Mouse (Mus musculus): ENCODE measurements around the gene Rap1gds1. TPM values are rescaled to one million over a fixed set of nuclear protein-coding genes. Genes with fewer than 3 reads are reported as not detected.

The Rap1gds1 gene
- polyA plus RNA-seq, 1 experiment from 2014 or later = 50.3 TPM

DNA sequence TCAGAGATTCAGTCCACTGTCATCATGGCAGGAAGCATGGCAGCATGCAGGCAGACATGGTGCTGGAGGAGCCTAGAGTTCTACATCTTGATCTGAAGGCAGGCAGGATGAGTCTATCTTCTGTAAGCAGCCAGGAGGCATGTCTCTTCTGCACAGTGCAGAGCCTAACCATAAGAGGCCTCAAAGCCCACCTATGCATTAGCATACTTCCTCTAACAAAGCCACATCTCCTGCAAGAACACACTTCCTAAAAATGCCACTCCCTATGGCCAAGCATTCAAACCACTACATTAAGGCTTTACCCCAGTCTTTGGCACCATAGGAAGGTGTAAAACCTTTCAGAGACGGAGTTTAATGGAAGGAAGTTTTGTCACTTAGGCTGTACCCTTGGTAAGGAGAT, 26.9 kb upstream of the Rap1gds1 start:
- WGBS (ENCODE audit: insufficient replicate concordance) = 75% methylated on average over 1 of the region's 1 CpGs
- Histone ChIP-seq H3K4me2 (no peak overlapping the region), H3K4me1 (ENCODE audit: control insufficient read depth, insufficient read depth, low read length) (0 out of 2 replicates have a peak, but pooled peaks cover 2% of the 10 kb centered on the region), H3K27ac (ENCODE audit: low read depth, low read length) (no peak overlapping the region), H3K9ac (ENCODE audit: low read depth, low read length) (no peak overlapping the region), H3K4me3 (ENCODE audit: low read depth, low read length) (no peak overlapping the region), H3K27me3 (ENCODE audit: control insufficient read depth, insufficient read depth, low read length) (no peaks in the 10 kb centered on the region), H3K9me3 (replicated peaks; ENCODE audit: control insufficient read depth, low read length) (no peaks in the 10 kb centered on the region), H3K36me3 (ENCODE audit: control insufficient read depth, insufficient read depth, low read length) (no peaks in the 10 kb centered on the region)
- ATAC-seq (replicated peaks; ENCODE audit: insufficient number of reproducible peaks, low FRiP score, low TSS enrichment) = no peak

DNA sequence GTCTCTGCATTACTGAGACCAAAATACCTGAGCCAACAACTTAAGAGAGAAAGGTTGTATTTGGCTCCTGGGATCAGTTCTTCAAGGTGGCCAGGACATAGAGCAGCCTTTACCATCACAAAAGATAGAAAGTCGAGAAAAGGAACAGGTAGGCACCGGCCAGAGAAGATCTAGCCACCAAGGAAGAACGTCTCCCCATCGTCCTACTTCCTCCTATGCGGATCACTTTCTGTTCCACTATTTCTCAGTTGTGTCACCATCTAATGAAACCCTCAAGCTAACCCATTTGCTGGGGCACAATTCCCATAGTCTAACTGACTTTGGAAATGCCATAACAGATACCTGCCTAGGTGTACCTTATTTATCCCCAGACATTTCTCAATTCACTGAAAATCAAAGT, 24.3 kb upstream of the Rap1gds1 start:
- WGBS (ENCODE audit: insufficient replicate concordance) = 84% methylated on average over 5 of the region's 5 CpGs
- H3K4me2 ChIP-seq = no peak overlapping the region

DNA sequence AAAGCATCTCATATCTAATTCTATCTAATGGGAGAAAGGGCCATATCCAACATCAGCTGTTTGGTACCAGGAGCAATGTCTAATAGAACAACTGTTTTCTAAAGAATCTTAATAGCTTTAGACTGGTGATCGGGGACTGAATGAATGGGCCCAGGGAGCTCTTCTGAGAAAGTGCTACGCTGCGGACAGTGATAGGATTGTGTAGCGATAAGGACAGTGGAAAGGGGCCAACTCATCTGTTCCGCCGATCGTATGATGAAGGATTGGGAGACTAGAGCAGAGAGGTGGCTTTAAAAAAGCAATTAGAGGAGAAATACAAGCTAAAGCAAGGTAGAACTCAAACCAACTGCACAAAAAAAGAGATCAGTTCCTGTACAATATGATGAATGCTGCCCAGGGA, 20.9 kb upstream of the Rap1gds1 start:
- Histone ChIP-seq H3K27ac (ENCODE audit: low read depth, low read length) (no peak overlapping the region), H3K4me3 (ENCODE audit: low read depth, low read length) (no peak overlapping the region), H3K27me3 (ENCODE audit: control insufficient read depth, insufficient read depth, low read length) (no peaks in the 10 kb centered on the region), H3K9me3 (replicated peaks; ENCODE audit: control insufficient read depth, low read length) (no peaks in the 10 kb centered on the region), H3K9ac (ENCODE audit: low read depth, low read length) (no peak overlapping the region), H3K4me2 (no peak overlapping the region), H3K4me1 (ENCODE audit: control insufficient read depth, insufficient read depth, low read length) (no peaks in the 10 kb centered on the region), H3K36me3 (ENCODE audit: control insufficient read depth, insufficient read depth, low read length) (no peaks in the 10 kb centered on the region)
- no peak for ATAC-seq (replicated peaks; ENCODE audit: insufficient number of reproducible peaks, low FRiP score, low TSS enrichment)
- 72% methylated on average over 7 of the region's 7 CpGs for WGBS (ENCODE audit: insufficient replicate concordance)

More for the DNA sequence above, 24.3 kb upstream of the Rap1gds1 start:
- Histone ChIP-seq H3K4me1 (ENCODE audit: control insufficient read depth, insufficient read depth, low read length) (0 out of 2 replicates have a peak, but pooled peaks cover 2% of the 10 kb centered on the region), H3K9me3 (replicated peaks; ENCODE audit: control insufficient read depth, low read length) (no peaks in the 10 kb centered on the region), H3K27ac (ENCODE audit: low read depth, low read length) (no peak overlapping the region), H3K4me3 (ENCODE audit: low read depth, low read length) (no peak overlapping the region), H3K27me3 (ENCODE audit: control insufficient read depth, insufficient read depth, low read length) (no peaks in the 10 kb centered on the region), H3K36me3 (ENCODE audit: control insufficient read depth, insufficient read depth, low read length) (no peaks in the 10 kb centered on the region), H3K9ac (ENCODE audit: low read depth, low read length) (no peak overlapping the region)
- no peak for ATAC-seq (replicated peaks; ENCODE audit: insufficient number of reproducible peaks, low FRiP score, low TSS enrichment)

DNA sequence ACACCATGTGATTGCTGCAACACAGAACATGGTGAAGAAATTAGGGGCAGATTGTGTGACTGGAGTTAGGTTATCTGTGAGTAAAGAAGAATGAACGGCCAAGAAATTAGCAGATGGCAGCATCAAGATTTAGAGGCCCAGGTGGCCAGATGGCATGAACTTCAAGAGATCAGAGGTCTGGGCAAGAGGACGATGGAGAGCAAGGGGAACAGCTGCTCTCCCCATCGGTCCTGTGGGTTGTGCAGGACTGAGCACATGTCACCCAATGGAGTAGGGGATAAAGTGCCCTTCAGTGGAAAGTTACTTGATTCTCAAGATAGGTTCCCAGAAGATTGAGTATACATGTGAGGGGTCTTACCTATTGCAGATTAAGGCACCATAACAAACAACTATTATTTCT, 13.5 kb upstream of the Rap1gds1 start:
- H3K27ac ChIP-seq (ENCODE audit: low read depth, low read length) = no peak overlapping the region
- H3K9me3 ChIP-seq (replicated peaks; ENCODE audit: control insufficient read depth, low read length) = peaks cover 3% of the 10 kb centered on the region
- no peak for ATAC-seq (replicated peaks; ENCODE audit: insufficient number of reproducible peaks, low FRiP score, low TSS enrichment)
- no peaks in the 10 kb centered on the region for H3K27me3 ChIP-seq (ENCODE audit: control insufficient read depth, insufficient read depth, low read length)
- no peak overlapping the region for H3K4me2 ChIP-seq
- H3K4me3 ChIP-seq (ENCODE audit: low read depth, low read length) = no peak overlapping the region
- no peaks in the 10 kb centered on the region for H3K36me3 ChIP-seq (ENCODE audit: control insufficient read depth, insufficient read depth, low read length)
- 80% methylated on average over 3 of the region's 3 CpGs for WGBS (ENCODE audit: insufficient replicate concordance)
- H3K9ac ChIP-seq (ENCODE audit: low read depth, low read length) = no peak overlapping the region
- no peaks in the 10 kb centered on the region for H3K4me1 ChIP-seq (ENCODE audit: control insufficient read depth, insufficient read depth, low read length)

DNA sequence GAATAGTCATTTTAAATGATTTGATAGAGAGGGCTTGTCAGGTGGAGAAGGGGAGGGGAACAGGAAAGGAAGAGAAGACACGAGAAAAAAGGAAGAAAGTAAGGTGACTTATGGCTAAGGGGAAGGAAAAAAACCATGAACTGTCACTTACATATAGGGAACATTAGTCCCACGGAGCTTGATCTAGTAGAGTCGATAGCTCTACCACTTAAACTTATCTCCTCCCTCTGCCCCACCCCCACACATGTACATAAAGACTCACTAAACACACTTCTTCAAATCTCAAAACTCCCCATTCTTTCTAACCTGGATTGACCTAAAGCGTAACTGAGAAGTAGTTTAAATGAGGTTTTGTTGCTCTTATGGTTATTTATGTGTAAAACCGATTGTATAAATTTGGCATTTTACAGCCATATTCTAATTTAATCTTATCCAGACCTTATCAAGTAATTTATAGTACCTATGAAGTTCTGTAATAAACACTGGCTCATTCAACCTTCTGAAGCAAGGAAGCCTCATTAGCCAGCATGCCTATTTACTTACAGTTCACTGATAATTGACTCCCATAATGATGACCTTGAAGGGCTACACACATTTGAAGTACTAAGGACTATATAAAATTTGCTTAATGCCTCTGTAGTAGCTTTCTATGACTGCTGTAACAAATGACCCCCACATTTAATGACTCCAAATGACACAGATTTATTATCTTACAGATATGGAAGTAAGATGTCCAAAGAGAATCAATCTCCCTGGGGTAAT, 9.0 kb upstream of the Rap1gds1 start:
- WGBS (ENCODE audit: insufficient replicate concordance) = 74% methylated on average over 5 of the region's 5 CpGs
- H3K36me3 ChIP-seq (ENCODE audit: control insufficient read depth, insufficient read depth, low read length) = no peaks in the 10 kb centered on the region
- ATAC-seq (replicated peaks; ENCODE audit: insufficient number of reproducible peaks, low FRiP score, low TSS enrichment) = no peak

DNA sequence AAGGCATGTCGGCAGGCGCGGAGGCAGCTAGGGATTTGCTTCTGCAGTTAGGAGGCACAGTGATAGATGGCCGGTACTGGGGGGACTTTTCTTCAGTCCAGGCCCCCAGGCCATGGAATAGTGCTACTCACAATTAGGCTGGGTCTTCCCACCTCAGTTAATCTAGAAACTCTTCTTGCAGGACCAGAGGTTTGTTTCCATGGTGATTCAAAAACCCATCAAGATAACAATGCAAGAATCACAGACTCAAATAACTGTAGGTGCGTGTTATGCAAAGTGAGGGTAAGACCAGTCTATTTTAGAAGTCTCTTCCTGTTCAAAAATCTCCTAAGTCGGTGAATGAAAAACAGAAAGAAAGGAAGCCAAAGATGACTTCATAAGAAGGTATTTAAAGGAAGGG, 4.8 kb upstream of the Rap1gds1 start:
- 83% methylated on average over 6 of the region's 6 CpGs for WGBS (ENCODE audit: insufficient replicate concordance)
- Histone ChIP-seq H3K4me3 (ENCODE audit: low read depth, low read length) (no peak overlapping the region), H3K36me3 (ENCODE audit: control insufficient read depth, insufficient read depth, low read length) (no peaks in the 10 kb centered on the region), H3K27me3 (ENCODE audit: control insufficient read depth, insufficient read depth, low read length) (no peaks in the 10 kb centered on the region), H3K4me2 (no peak overlapping the region), H3K27ac (ENCODE audit: low read depth, low read length) (no peak overlapping the region), H3K9me3 (replicated peaks; ENCODE audit: control insufficient read depth, low read length) (0 out of 2 replicates have a peak, but pooled peaks cover 2% of the 10 kb centered on the region), H3K4me1 (ENCODE audit: control insufficient read depth, insufficient read depth, low read length) (no peaks in the 10 kb centered on the region), H3K9ac (ENCODE audit: low read depth, low read length) (no peak overlapping the region)
- ATAC-seq (replicated peaks; ENCODE audit: insufficient number of reproducible peaks, low FRiP score, low TSS enrichment) = no peak

More for the DNA sequence above, 9.0 kb upstream of the Rap1gds1 start:
- no peak overlapping the region for H3K9ac ChIP-seq (ENCODE audit: low read depth, low read length)
- H3K4me3 ChIP-seq (ENCODE audit: low read depth, low read length) = no peak overlapping the region
- H3K27me3 ChIP-seq (ENCODE audit: control insufficient read depth, insufficient read depth, low read length) = no peaks in the 10 kb centered on the region
- H3K4me1 ChIP-seq (ENCODE audit: control insufficient read depth, insufficient read depth, low read length) = no peaks in the 10 kb centered on the region
- H3K9me3 ChIP-seq (replicated peaks; ENCODE audit: control insufficient read depth, low read length) = peaks cover 3% of the 10 kb centered on the region
- no peak overlapping the region for H3K27ac ChIP-seq (ENCODE audit: low read depth, low read length)
- no peak overlapping the region for H3K4me2 ChIP-seq

DNA sequence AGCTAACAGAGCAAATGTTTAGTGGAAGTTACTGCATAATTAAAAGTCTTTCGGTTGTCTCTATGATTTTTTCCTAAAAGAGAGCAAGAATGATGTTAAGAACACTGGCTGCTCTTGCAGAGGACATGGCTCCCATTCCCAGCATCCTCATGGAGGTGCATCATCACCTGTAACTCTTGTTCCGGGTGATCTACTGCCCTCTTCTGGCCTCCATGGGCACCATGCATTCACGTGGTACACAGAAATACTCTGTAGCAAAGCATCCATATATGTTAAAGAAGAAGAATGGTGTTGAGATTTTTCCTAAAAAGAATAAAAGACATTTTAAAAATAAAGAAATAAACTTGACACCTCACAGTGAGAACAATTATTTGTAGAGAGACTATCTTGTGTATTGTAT, 3.0 kb upstream of the Rap1gds1 start:
- no peak for ATAC-seq (replicated peaks; ENCODE audit: insufficient number of reproducible peaks, low FRiP score, low TSS enrichment)
- H3K27ac ChIP-seq (ENCODE audit: low read depth, low read length) = no peak overlapping the region
- no peak overlapping the region for H3K4me2 ChIP-seq
- H3K9me3 ChIP-seq (replicated peaks; ENCODE audit: control insufficient read depth, low read length) = 0 out of 2 replicates have a peak, but pooled peaks cover 2% of the 10 kb centered on the region
- no peaks in the 10 kb centered on the region for H3K36me3 ChIP-seq (ENCODE audit: control insufficient read depth, insufficient read depth, low read length)
- H3K9ac ChIP-seq (ENCODE audit: low read depth, low read length) = no peak overlapping the region
- WGBS (ENCODE audit: insufficient replicate concordance) = 76% methylated on average over 3 of the region's 3 CpGs
- no peaks in the 10 kb centered on the region for H3K27me3 ChIP-seq (ENCODE audit: control insufficient read depth, insufficient read depth, low read length)
- H3K4me3 ChIP-seq (ENCODE audit: low read depth, low read length) = no peak overlapping the region
- H3K4me1 ChIP-seq (ENCODE audit: control insufficient read depth, insufficient read depth, low read length) = no peaks in the 10 kb centered on the region

DNA sequence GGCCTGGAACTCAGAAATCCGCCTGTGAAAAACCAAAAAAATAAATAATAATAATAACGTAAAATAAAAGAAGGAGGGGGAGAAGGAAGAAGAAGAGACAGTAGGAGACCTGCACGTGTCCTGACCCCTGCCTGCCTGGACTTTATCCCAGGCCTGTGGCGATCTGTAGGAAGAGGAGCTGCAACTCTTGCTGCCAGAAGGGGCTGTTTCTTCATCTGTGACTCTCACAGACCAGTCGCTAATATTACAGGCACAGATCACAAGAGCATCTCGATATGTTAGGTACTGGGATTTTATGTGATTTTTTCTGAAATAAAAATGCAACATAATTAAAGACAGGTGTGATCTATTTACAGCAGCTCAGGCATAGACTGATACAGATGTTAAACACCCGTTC, 1.1 kb upstream of the Rap1gds1 start:
- 16% methylated on average over 7 of the region's 7 CpGs for WGBS (ENCODE audit: insufficient replicate concordance)
- Histone ChIP-seq H3K27ac (ENCODE audit: low read depth, low read length) (no peak overlapping the region), H3K4me3 (ENCODE audit: low read depth, low read length) (peak overlapping the region; percentile 92), H3K9me3 (replicated peaks; ENCODE audit: control insufficient read depth, low read length) (0 out of 2 replicates have a peak, but pooled peaks cover 2% of the 10 kb centered on the region), H3K4me2 (peak overlapping the region; percentile 85), H3K27me3 (ENCODE audit: control insufficient read depth, insufficient read depth, low read length) (no peaks in the 10 kb centered on the region), H3K4me1 (ENCODE audit: control insufficient read depth, insufficient read depth, low read length) (no peaks in the 10 kb centered on the region), H3K36me3 (ENCODE audit: control insufficient read depth, insufficient read depth, low read length) (no peaks in the 10 kb centered on the region), H3K9ac (ENCODE audit: low read depth, low read length) (peak overlapping the region; percentile 88)
- no peak for ATAC-seq (replicated peaks; ENCODE audit: insufficient number of reproducible peaks, low FRiP score, low TSS enrichment)

All from heart, embryonic 11.5 days (tissue).